Mouse (Mus musculus) B cell, adult 67 days (primary cell): ENCODE measurements around the gene Grasp. TPM values are rescaled to one million over a fixed set of nuclear protein-coding genes. Genes with fewer than 3 reads are reported as not detected.

Experiments used
- total RNA-seq, 2 experiments: library from RNA; stranded (reverse); gene quantifications; 4 replicates each; pipeline ENCODE4 v1.2.4; 2023

The Grasp gene
- total RNA-seq: 10 to 100 TPM in 1 of 2 experiments, 1 to 10 TPM in 1; 5.9 to 13.9 TPM

DNA sequence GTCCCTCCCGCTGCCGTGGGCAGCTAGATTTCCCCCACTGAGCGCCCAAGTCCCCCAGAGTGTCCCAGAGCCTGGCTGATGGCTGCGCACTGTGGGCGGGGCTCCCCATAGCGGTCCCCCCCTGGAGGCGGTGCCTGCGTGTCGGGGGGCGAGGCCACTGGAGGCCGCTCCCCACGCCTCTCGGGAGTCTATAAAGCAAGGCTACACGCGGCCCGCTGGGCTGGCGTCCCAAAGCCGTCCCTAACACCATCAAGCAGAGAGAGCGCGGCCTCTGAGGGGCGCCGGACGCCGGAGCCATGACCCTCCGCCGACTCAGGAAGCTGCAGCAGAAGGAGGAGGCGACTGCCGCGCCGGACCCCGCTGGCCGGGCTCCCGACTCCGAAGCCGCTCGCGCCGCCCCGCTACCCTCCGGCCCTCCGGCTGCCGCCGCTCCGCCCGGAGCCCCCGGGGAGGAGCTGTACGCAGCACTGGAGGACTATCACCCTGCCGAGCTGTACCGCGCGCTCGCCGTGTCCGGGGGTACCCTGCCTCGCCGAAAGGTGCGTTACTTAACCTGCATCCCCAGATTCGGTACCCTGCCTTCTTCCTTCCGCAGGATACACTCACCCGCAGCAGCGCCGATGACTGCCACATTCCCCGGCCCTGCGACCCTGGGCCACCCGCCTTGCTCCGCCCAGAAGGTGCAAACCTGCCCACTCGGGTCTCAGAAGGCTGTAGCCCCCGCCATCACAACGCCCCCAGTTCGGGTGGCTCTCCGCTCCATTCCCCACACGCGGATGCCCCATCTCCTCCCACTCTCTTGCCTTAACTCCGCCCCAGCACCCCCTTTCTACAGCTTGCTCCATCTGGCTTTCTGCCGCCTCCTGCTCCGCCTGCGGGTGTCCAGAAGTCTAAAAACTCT, at the start of gene Grasp:
TSS of gene Grasp (plus strand) at position 183 of the 901 bp plus-strand sequence.

DNA sequence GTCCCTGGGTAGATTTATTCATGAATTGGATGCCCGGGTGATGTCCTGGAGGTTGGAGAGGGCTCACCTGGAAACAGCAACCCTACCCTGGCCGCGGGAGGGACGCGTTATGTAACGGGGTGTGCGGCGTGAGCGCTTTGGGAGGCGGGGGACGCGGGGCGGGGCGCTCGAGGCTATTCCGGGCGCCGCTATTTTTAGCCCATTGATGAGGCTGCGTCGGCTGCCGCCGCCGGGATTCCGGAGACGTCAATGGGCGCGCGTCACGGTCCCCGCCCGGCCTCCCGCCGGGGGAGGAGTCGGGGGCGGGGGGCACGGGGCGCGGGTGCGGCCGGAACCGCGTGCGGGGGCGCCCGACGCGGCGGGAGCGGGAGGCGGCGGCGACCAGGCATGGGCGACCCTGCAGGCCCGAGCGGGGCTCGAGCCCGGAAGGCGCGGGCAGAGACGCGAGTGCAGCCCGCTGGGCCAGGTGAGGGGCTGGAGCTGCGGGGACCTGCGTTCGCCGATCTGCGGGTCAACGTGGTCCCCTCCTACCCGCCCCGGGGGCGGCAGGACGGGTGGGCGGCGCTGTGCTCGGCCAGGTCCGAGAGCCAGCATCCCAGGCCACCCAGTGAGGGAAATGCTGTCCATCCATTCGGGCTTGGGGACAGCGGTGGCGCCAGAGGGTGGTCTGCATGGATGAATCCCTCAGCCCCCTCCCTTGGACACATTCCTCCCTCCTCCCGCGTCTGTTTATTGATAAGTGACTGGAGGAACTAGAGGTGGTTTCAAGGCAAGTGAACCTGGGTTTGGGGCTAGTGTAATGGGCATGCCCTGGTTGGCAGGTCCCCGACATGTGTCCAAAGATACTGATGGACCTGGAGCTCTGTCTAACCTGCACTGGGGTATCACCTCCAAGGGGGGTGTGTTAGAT, 30.2 kb downstream of the Grasp start, which contains the start of gene Nr4a1:
TSS of gene Nr4a1 (plus strand) at position 384 of the 910 bp plus-strand sequence.

Other genes starting within 250 kb of the Grasp start
- gene Gm47841, start 176.8 kb upstream of the Grasp start, total RNA-seq: not detected
- not detected for gene Fignl2, start 145.6 kb upstream of the Grasp start, total RNA-seq
- not detected for gene Ankrd33, start 108.4 kb upstream of the Grasp start, total RNA-seq
- gene Acvrl1, start 95.7 kb upstream of the Grasp start, total RNA-seq: 1 to 10 TPM in 1 of 2 experiments, under 1 TPM in 1; 0.99 to 2.0 TPM
- gene Acvr1b, start 50.1 kb upstream of the Grasp start, total RNA-seq: 10 to 100 TPM; 22.8 to 30.3 TPM
- 100 to 1,000 TPM; 248 to 368 TPM for gene Nr4a1, start 30.1 kb downstream of the Grasp start, total RNA-seq
- 10 to 100 TPM; 75.5 to 76.0 TPM for gene Atg101, start 60.1 kb downstream of the Grasp start, total RNA-seq
- 1 to 10 TPM in 1 of 2 experiments, not detected in 1; 1.0 TPM for gene 6030408B16Rik, start 69.0 kb downstream of the Grasp start, total RNA-seq
- gene Krt80, start 146.0 kb downstream of the Grasp start, total RNA-seq: not detected
- not detected for gene Krt7, start 186.9 kb downstream of the Grasp start, total RNA-seq
- gene Krt87, start 214.6 kb downstream of the Grasp start, total RNA-seq: not detected
- not detected for gene Krt88, start 223.6 kb downstream of the Grasp start, total RNA-seq
- not detected for gene Krt81, start 239.6 kb downstream of the Grasp start, total RNA-seq
- gene Krt86, start 249.3 kb downstream of the Grasp start, total RNA-seq: not detected